Mouse (Mus musculus) midbrain, embryonic 14.5 days (tissue): ENCODE results near the gene Eif4g1. TPM values are rescaled to one million over a fixed set of nuclear protein-coding genes. Genes with fewer than 3 reads are reported as not detected.

Experiments used
- ATAC-seq: fragments of 200-750 bp; cut with Nextera tagmentation; 2 replicates; pipeline ENCODE4 v1.8.0; 2017; ENCODE audit warnings: moderate number of reproducible peaks, moderate library complexity; ENCODE audit not compliant: low FRiP score, low TSS enrichment
- DNase-seq: peaks from one replicate; pipeline ENCODE4 v3.0.0-alpha.2; 2015
- H3K27ac ChIP-seq: fragments of 300-500 bp; sonication (generic); replicated peaks from 2 replicates; pipeline ENCODE4 v1.5.1; 2014; ENCODE audit warnings: mild to moderate bottlenecking, low read depth, low read length, moderate library complexity
- H3K27me3 ChIP-seq: fragments of 300-500 bp; sonication (generic); 2 replicates; pipeline ENCODE4 v1.6.1; 2014; ENCODE audit warnings: low read length, control low read depth, mixed read lengths; ENCODE audit not compliant: control insufficient read depth, insufficient read depth
- H3K36me3 ChIP-seq: fragments of 300-500 bp; sonication (generic); 2 replicates; pipeline ENCODE4 v1.6.1; 2014; ENCODE audit warnings: low read length, control low read depth; ENCODE audit not compliant: control insufficient read depth, insufficient read depth
- H3K4me1 ChIP-seq: fragments of 300-500 bp; sonication (generic); 2 replicates; pipeline ENCODE4 v1.6.1; 2014; ENCODE audit warnings: mild to moderate bottlenecking, antibody characterized with exemption, low read length, control low read depth; ENCODE audit not compliant: control insufficient read depth, insufficient read depth
- H3K4me2 ChIP-seq: fragments of 300-500 bp; sonication (generic); 2 replicates; pipeline ENCODE4 v1.6.1; 2014; ENCODE audit warnings: mild to moderate bottlenecking, low read length, moderate library complexity
- H3K4me3 ChIP-seq: fragments of 300-500 bp; sonication (generic); replicated peaks from 2 replicates; pipeline ENCODE4 v1.5.1; 2014; ENCODE audit warnings: low read depth, low read length
- H3K9ac ChIP-seq: fragments of 300-500 bp; sonication (generic); replicated peaks from 2 replicates; pipeline ENCODE4 v1.6.1; 2014; ENCODE audit warnings: mild to moderate bottlenecking, low read length, moderate library complexity
- H3K9me3 ChIP-seq: fragments of 300-500 bp; sonication (generic); 2 replicates; pipeline ENCODE4 v1.6.1; 2016; ENCODE audit warnings: low read length, control low read depth, mixed read lengths; ENCODE audit not compliant: control insufficient read depth
- WGBS: fragments of 180-500 bp; shearing (Covaris S2); extraction: QIAGEN DNeasy Blood & Tissue Kit; methylation state at CpG from one replicate; pipeline ENCODE4 v1.1.7; 2014; 5-methylcytosine and 5-hydroxymethylcytosine counted together
- polyA plus RNA-seq: library from polyadenylated mRNA; unstranded; fragments of >200 nt; fragmentation: Nextera tagmentation; extraction: Ambion mirVana; gene quantifications from 2 replicates; pipeline ENCODE4 v1.2.1, GENCODE M21; 2014

Eif4g1 gene
- polyA plus RNA-seq, 1 experiment from 2014 or later = 123 TPM

- H3K27me3 ChIP-seq = no peaks in the 10 kb centered on the region
Measured at GRCm38 (mm10) chr16:20708220-20708938, 40.3 kb downstream of the Eif4g1 start.

DNA sequence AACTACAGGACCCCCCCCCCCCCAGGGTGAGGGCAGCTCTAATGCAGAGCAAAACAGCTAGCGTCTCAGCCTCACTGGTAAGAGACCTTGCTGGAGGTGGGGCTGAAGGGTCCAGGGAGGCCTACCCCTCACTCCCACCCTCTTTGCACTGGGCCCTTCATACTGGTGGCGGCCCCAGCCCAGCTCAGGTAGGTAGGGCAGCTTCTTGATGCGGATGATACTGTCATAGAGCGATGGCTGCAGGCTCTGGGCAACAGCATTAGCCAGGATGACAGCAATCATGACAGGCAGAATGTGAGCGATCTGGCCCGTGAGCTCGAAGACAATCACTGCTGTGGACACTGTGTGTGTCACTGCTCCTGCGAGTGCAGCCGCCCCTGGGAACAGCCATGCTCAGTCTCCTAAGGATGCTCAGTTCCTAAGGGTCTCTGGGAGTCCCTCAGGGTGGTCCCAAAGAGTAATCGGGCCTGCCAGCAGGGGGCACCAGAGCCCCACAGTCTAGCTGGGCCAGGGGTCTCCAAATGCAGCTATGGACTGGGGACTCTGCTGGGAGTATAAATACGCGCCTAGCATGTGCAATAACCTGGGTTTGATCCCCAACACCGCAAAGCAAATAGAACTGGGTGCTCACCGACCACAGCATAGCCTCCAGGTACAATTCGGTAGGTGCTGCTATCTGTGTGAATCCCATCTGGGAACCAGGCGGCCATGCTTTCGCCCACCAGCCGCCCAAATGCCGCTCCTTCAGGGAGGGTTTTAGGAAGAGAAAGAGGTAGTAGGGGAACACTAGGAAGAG is 41.0 kb downstream of the Eif4g1 start:
- H3K4me1 ChIP-seq = peaks cover 5% of the 10 kb centered on the region
- H3K27ac ChIP-seq = no peak overlapping the region
- no peaks in the 10 kb centered on the region for H3K9me3 ChIP-seq
- H3K9ac ChIP-seq = no peak overlapping the region
- peak; percentile 84 for DNase-seq
- no peak overlapping the region for H3K4me3 ChIP-seq
- H3K36me3 ChIP-seq = peaks cover 80% of the 10 kb centered on the region
- H3K4me2 ChIP-seq = no peak overlapping the region
- WGBS = 71% methylated on average over 19 of the region's 19 CpGs
- no peaks in the 10 kb centered on the region for H3K27me3 ChIP-seq
- peak; percentile 53; the same call in 1 of the 2 replicates for ATAC-seq

More at GRCm38 (mm10) chr16:20708220-20708938, 40.3 kb downstream of the Eif4g1 start:
- no peak for DNase-seq
- H3K4me3 ChIP-seq = no peak overlapping the region
- H3K4me2 ChIP-seq = no peak overlapping the region
- peaks cover 87% of the 10 kb centered on the region for H3K36me3 ChIP-seq
- H3K4me1 ChIP-seq = no peaks in the 10 kb centered on the region
- no peak for ATAC-seq
- 92% methylated on average over 21 of the region's 21 CpGs for WGBS
- H3K9ac ChIP-seq = no peak overlapping the region
- no peak overlapping the region for H3K27ac ChIP-seq
- H3K9me3 ChIP-seq = no peaks in the 10 kb centered on the region

DNA sequence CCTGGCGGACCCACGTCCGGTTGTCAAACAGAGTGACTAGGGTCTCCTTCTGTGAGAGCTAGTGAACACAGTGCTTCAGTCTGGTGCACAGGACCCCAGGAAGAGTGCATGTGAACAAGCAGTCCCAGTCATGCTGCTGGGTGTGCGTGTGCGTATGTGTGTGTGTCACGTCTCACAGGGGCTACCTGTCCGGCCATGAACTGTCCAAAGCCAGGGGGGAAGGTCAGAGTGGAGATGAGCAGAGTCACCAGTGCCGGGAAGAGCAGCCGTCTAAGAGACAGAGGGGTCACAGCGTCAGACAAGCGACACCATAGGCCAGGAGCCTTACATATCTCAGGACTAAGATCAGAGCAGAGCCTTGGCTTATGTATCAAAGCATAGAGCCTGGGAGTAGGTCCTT is 42.3 kb downstream of the Eif4g1 start:
- Histone ChIP-seq H3K9ac (no peak overlapping the region), H3K4me2 (no peak overlapping the region), H3K4me1 (peaks cover 16% of the 10 kb centered on the region), H3K4me3 (no peak overlapping the region), H3K27me3 (no peaks in the 10 kb centered on the region), H3K36me3 (peaks cover 73% of the 10 kb centered on the region), H3K27ac (no peak overlapping the region), H3K9me3 (no peaks in the 10 kb centered on the region)
- DNase-seq = no peak
- no peak for ATAC-seq
- WGBS = 94% methylated on average over 11 of the region's 11 CpGs

DNA sequence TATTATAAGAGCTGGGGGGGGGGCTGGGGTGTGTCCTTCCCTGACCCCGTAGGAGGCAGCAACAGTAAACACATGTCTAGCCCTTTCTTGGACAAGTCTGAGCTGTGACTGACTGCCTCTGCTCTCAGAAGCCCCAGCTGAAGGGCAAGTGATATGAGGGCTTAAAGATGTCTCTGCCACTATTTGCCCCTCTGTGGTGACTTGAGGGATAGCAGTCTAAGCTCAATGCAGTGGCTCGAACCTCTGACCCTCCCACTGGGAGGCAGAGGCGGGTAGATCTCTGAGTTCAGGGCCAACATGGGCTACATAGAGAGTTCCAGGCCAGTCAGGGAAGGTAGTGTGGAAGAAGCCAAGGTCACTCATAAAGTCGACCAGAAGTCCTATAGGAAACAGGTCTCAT is 42.7 kb downstream of the Eif4g1 start:
- Histone ChIP-seq H3K4me3 (no peak overlapping the region), H3K4me1 (peaks cover 20% of the 10 kb centered on the region), H3K27me3 (no peaks in the 10 kb centered on the region), H3K9me3 (no peaks in the 10 kb centered on the region), H3K4me2 (no peak overlapping the region), H3K27ac (no peak overlapping the region), H3K36me3 (peaks cover 70% of the 10 kb centered on the region), H3K9ac (no peak overlapping the region)
- ATAC-seq (no peak), DNase-seq (no peak)
- WGBS = 84% methylated on average over 4 of the region's 4 CpGs

GRCm38 (mm10) chr16:20712190-20712589 is 44.1 kb downstream of the Eif4g1 start:
- H3K4me3 ChIP-seq = no peak overlapping the region
- no peak overlapping the region for H3K4me2 ChIP-seq
- DNase-seq (no peak), ATAC-seq (no peak)
- 76% methylated on average over 9 of the region's 9 CpGs for WGBS
- H3K4me1 ChIP-seq = peaks cover 25% of the 10 kb centered on the region
- H3K27ac ChIP-seq = no peak overlapping the region
- no peaks in the 10 kb centered on the region for H3K27me3 ChIP-seq
- H3K9me3 ChIP-seq = no peaks in the 10 kb centered on the region
- H3K9ac ChIP-seq = no peak overlapping the region
- H3K36me3 ChIP-seq = peaks cover 60% of the 10 kb centered on the region

DNA sequence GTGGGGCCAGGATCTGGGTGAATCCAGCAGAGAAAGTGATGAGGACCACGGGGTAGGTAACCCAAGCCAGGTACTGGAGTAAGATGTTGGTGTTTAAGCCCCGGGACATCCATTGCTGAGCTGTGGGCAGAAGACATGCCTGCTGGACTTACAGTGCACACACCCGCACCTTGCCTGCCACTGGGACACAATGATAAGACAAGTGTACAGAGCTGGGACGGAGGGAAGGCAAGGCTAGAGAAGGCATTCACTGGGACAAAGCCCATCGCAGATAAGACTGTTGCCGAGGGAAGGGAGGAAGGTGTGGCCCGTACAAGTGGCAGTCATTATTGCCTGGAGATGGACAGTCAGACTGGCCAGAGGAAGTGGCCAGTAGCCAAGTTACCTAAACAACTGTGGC is 44.8 kb downstream of the Eif4g1 start:
- DNase-seq (no peak), ATAC-seq (no peak)
- Histone ChIP-seq H3K4me1 (peaks cover 25% of the 10 kb centered on the region), H3K4me3 (no peak overlapping the region), H3K4me2 (no peak overlapping the region), H3K9me3 (no peaks in the 10 kb centered on the region), H3K27ac (no peak overlapping the region), H3K36me3 (peaks cover 53% of the 10 kb centered on the region), H3K9ac (no peak overlapping the region), H3K27me3 (no peaks in the 10 kb centered on the region)
- 92% methylated on average over 7 of the region's 7 CpGs for WGBS

GRCm38 (mm10) chr16:20714307-20715080 is 46.4 kb downstream of the Eif4g1 start:
- Histone ChIP-seq H3K9ac (peak overlapping the region; percentile 78; the same call in 1 of the 2 replicates), H3K4me1 (peaks cover 31% of the 10 kb centered on the region), H3K27me3 (no peaks in the 10 kb centered on the region), H3K4me2 (peak overlapping the region; percentile 94), H3K27ac (no peak overlapping the region), H3K4me3 (peak overlapping the region; percentile 66), H3K36me3 (peaks cover 37% of the 10 kb centered on the region), H3K9me3 (no peaks in the 10 kb centered on the region)
- DNase-seq (no peak), ATAC-seq (no peak)
- WGBS = 11% methylated on average over 11 of the region's 11 CpGs

DNA sequence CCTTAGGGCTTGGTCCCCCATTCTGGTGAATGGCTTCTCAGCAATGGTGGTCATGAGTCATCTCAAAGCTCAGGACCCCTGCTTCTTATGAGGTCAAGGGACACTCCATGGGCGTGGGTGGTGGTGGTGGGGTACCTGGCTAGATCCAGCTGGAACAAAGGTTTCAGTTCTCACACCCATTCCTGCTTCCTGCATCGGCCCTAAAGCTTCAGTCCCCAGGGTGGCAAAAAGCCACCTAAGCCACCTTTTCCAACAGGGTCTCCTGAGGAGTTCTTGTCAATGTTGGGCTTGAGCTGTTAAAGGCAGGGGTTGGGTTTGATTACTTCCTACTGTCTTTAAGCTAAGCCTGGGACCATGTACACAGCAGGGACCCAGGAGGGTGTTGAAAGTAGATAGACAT is 47.0 kb downstream of the Eif4g1 start:
- peak overlapping the region; percentile 78 for H3K9ac ChIP-seq
- H3K27ac ChIP-seq = no peak overlapping the region; the same call in 1 of the 2 replicates
- H3K27me3 ChIP-seq = no peaks in the 10 kb centered on the region
- peaks cover 34% of the 10 kb centered on the region for H3K36me3 ChIP-seq
- peaks cover 31% of the 10 kb centered on the region for H3K4me1 ChIP-seq
- peak overlapping the region; percentile 66 for H3K4me3 ChIP-seq
- ATAC-seq = no peak
- no peaks in the 10 kb centered on the region for H3K9me3 ChIP-seq
- H3K4me2 ChIP-seq = peak overlapping the region; percentile 94
- DNase-seq = no peak
- WGBS = 54% methylated on average over 2 of the region's 2 CpGs
